Mouse (Mus musculus) left cerebral cortex, adult 8-10 months (tissue): ENCODE measurements around the gene Galnt4. TPM values are rescaled to one million over a fixed set of nuclear protein-coding genes. Genes with fewer than 3 reads are reported as not detected.

Source experiments
- DNase-seq, 2 experiments: peaks; one replicate each; pipeline ENCODE4 v3.0.0; 2022; ENCODE audit warnings: low spot score in 2 of 2
- total RNA-seq, 4 experiments: library from RNA; stranded (reverse); gene quantifications; 2 replicates each; pipeline ENCODE4 v1.2.4; 2022

The Galnt4 gene
- 1 to 10 TPM; 2.7 to 3.3 (median 2.9) TPM for total RNA-seq

DNA sequence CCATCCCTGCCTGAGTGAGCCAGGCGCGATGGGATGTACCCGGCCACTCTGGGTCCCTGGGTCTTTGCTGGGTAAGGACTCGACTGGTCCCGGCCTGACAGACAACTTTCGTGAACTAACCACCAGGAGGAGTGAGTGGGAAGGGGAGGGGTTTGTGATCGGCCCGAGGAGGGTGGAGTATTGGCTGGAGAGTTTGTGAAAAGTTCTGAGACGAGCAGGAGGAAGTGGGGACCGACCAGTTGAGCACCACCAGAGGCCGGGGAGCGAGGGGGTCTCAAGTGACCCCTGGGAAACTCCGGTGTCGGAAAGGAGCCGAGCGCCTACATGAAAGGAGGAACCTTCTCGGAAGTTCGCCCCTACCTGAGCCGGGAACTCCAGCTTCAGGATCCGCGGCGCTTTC, at the start of gene Galnt4:
Galnt4 (plus strand) TSS at position 196 of the 400 bp plus-strand sequence.
- DNase-seq, result peak in 1 of 2 experiments; percentile 38

DNA sequence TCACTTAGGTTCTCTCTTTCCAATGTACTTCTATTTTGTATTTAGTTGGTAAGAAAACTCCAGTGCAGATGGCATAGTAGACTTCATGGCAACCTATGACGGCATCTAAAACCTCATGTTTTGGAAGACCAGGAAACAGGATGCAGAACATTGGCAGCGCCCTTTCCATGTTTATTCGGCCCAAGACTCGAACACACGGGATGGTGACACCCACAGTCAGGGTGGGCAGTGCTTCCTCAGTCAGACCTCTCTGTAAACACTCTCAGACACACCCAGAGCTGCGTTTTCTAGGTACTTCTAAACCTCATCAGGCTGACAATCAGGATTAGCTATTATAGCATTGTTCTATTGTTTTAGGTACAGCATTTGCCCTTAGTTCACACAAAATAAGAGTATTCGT, 47.4 kb upstream of the Galnt4 start:
- no peak for DNase-seq

DNA sequence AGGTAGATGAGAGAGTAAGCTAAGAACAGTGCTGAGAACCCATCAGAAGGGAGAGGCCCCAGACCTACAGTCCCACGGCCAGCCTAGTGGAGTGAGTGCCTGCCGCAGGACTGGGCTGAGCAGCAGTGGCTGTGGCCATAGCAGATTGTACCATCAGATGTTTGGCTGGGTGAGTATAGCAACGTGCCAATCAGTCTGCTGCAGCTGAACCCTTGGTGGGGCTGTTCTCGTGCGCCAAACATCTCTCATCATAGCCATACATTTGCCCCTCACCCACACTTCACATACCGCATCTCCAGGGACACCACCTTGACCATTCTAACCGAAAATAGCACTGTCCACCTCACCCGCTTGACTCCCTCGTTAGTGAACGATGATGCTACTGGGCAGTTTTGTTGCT, 46.5 kb upstream of the Galnt4 start:
- DNase-seq, result no peak

DNA sequence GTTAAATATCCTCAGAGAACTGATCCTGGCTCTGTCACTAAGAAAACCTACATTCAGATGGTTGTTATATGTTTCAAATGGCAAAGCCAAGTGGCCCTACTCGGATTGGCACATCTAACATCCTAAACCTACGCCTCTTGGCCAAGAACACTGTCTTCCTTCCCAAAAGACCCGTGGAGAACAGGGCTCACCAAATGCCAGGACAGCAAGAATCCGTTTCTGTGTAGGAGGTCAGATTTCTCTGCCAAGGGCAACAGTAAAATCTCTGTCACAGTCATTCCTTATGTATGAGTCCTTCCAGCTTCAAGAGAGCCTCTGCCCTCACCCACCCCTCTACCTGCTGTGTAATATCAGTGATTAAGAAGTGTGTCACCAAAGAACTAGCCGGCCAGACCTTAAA, 45.4 kb upstream of the Galnt4 start:
- DNase-seq, result no peak

DNA sequence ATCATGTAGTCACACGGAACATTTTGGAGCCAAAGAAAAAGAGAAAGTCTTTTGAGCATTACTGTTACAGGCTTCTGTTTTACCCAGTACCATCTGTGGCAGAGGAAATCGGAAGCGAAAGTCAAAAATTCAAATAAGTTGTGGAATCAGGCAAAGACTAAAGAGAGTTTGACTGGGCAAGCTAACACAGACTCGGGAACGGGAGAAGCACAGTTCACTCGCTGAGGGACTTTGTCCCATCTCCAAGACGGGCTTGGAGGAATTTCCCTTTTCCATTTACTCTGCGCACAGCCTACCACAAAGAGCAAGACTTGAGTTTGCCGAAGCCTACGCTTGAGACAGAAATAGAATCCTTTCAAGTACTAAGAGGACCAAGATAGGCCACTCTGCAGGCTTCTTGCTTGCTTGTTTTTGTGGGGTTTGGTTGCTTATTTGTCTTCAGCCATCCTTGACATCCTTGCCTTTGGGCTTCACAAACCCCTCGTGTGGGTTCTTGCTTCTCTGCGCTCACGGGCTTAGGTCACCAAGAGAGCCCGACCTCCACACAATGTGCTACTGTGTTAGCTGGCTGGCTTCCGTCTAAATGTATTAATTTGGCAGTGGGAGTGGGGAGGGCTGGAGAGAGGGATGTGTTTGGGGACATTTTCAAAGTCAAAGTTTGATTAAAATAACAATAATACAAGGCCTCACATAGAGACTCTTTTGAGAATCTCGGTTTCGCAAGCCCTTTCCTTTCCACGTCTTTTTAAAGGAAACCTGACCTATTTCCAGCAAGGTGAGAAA, 31.7 kb upstream of the Galnt4 start:
- DNase-seq, result peak in 1 of 2 experiments; percentile 39

DNA sequence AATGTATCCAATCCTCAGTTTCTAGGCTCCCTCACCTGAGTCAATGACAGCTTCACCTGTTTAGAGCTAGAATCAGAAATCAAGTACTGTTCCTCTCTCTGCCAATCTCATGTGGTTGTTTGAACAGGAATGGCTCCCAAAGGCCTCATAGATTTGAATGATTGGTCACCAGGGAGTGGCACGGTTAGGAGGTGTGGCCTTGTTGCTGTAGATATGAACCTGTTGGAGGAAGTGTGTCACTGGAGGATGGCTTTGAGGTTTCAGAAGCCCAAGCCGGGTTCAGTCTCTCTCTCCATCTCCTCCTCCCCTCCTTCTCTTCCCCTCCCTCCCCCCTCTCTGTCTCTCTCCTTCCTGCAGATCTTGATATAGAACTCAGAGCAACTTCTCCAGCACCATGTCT, 29.3 kb upstream of the Galnt4 start:
- DNase-seq, result no peak

DNA sequence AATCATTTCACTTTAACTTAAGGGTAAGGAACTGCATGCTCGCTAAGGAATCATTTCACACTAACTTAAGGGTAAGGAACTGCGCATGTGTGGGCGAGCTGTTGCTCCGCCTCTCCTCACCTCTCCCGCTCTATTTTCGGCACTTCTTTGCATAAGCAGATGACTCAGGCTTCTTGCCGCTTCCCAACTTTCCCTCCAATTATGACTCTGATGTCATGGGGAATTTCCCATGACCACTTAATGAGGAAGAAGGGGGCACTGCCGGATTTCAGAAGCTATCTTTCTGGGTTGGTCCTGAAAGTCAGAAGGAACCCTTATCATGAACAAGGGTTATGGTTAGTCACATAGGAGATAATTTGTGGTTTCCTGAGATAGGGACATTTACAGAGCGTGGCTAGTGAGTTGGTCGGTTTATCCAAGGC, 26.4 kb upstream of the Galnt4 start:
- peak in 1 of 2 experiments; percentile 83 for DNase-seq

DNA sequence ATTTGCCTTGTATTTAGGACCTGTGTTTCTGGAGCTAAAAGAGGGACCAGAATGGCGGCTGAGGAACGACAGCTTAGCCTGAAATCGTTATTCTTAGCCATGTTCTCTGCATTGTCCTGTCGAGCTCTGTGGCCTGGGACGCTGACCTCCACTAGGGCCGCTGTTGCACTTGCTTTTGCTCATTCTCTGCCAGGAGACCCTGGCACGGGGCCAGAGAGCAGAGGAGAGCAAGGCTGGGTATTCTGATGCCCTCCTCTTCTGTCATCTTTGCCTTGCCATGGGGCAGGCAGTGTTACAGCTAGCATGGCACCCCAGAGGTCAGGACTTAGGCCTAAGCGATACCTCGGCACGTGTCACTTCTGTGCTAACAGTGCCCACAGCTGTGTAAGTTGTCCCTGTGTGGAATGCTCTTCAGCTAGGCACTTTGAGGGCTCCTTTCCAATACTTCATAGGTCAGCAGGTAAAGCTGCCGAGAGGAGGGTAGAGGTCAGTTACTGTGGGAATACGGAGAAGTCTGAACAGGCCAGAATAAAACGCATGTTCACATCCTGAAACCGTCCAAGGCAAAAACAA, 24.4 kb upstream of the Galnt4 start:
- no peak for DNase-seq

DNA sequence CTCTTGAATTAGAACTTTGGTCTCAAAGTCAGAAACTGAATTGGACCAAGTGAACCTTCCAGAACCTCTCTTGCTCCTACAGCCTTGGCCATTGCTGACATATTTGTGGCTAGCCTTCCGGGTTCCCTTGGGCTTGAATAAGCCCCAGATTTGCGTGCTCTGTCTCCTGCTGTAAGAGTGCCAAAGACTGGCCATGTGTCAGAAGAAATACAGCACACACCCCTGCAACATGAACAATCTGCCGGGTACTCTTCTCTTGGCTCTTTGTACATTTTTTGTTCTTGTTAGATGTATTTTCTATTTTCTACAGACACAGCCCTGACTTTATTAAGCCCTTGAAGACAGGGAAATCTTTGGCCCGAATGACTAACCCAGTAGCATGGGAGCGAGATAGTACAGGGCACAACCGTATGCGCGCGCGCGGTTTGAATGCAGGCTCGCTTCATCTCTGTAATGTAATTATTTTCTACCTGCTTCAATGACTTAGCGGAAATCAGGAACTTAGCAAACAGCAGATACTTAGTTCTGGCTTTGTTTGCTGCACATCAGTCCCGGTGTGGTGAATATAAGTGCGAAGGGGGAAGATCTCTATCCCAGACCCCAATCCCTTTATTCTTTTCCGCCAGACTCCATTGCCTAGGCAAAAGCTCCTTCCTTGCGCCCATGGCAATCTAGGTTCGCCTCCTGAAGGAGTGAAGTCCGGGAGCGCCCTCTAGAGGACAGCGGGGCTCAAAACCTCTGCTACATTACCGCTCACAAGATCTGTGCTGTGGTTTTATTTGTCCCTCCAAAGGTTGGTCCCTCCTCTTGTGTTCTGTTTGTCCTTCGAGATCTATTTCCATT, 23.3 kb upstream of the Galnt4 start:
- peak; percentile 71 to 72 for DNase-seq

DNA sequence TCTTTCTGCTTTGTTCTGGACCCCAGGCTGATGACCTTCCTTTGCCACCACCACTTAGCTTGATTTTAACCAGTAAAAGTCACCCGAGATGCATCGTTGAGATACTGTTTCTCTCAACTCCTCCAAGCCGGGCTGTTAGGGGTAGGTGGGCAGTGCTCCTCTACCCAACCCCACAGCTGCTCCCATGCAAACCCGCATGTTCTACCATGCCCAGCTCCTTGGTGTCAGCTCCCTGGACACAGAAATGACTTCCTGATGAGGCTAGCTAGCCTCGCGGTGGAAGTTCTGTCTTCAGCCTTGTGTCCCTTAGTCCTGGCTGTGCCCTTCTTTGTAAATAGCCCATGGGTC, 22.7 kb upstream of the Galnt4 start:
- no peak for DNase-seq

DNA sequence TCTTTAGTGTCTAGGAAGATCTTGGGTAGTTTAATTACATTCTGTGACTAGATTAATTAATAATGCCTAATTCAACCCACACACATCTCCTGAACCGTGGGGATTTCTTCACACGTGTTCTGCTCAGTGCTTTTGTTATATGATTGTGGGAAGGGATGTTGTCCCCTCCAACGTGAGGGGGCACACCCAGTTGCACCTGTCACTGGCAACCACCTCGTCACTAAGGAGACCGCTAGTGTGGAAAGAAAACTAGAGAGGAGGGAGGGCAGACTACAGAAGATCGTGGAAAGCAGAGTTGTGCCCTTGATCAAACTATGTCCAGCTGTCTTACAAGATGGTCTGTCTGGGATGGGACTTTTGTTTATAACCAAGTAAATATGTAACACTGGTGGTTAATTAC, 21.9 kb upstream of the Galnt4 start:
- no peak for DNase-seq

DNA sequence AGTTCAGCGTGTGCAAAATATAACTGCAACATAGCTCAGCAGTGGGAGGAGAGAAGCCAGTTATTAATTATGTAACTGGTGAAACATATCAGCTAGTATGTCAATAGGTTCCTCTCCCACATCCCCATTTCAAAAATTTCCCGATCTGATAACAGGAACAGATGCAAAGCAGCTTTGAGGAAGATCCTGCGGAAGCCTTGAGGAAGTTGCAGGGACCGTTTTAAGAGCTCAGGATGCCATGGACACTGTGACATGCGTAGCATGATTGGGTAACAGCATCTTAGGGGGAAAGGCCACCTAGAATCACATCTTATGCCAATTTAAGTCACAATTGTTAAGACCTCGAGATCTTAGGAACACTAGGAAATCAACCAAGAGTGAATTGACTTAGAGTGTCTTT, 18.1 kb upstream of the Galnt4 start:
- DNase-seq, result no peak

DNA sequence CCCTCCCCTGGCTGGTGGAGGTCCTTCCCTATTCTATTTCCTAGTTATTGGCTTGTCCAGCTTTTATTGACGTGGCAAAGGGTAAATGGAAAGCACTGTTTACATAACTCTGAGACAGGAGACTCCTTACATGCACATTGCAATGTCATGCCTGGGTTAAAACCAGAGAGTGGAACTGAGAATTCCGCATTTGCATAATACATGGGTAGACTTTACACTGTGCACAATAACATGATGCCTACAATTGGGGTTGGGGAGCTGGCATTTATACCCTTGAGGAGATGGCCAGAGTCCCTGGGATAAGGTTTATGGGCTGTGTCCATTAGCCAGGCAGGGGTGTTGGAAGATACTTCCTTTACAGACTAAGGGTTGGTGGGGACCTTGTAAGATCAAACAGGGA, 14.6 kb upstream of the Galnt4 start:
- DNase-seq, result no peak

DNA sequence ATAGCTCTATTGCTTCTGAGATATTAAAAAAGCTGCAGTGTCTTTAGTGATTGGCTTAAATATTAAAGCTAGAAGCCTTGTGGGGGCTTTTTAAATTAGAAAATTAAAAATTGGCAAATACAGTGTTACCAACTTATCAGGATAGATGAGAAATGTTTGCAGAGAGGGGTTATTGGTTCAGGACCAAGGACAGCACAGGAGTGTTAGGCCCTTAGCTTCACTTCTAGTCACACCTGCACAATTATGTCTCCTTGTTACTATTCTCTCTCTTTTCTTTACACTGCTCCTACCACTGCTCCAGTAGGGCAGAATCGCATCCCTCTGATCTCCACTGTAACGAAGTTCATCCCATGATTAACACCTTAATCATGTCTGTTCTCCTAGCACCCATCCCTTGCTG, 12.8 kb upstream of the Galnt4 start:
- DNase-seq, result no peak

DNA sequence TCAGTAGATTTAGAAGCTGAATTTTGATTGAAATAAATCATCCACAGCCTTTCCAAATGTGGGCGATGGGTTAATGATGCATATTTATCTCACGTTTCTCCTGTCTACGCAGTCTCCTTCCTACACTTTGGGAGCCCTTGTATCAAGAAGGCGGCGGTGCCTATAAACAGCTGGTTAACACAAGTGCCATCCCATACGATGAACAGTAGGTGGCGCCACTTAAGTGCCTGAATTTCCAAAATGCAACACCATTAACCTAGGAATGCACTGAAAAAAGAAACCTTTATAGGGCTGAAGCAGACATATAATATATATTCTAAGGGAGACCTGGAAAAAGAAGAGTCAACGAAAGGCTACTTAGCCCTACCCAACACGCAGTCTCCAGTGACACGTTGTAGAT, 10.6 kb upstream of the Galnt4 start:
- DNase-seq, result no peak

DNA sequence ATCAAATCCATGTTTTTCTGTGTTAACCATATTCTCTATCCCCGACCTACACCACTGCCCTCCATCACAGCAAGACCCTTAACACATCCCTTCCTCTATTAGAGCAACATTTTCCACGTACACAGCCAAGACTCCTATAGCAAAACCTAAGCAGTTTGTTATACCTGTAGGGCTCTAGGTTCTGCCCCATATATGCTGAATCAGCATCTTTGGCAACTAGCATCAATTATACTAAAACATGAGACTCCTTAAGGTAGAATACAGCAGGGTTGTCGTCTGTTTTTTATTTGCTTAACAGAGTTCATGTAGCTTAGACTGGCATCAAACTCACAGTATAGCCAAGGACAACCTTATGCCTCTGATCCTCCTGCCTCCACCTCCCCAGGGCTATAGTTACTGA, 2.4 kb upstream of the Galnt4 start:
- no peak for DNase-seq

DNA sequence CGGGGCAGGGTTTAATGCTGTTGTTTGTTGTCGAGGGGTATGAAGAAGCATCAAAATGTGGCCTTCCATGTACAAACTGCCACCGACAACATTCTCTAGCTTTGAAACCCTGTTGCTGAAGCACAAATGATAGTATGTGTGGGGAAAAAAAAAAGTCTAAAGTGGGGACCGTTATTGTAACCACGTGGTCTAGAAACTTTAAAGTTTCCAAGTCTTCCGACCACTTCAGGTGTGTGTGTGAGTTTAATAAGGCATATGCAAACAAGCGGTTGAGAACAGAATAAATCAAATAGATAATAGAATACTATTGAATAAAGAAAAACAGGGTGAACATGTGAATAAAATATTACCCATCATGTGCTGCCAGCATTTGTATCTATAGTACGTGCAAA, 1.7 kb upstream of the Galnt4 start:
- DNase-seq, result no peak

DNA sequence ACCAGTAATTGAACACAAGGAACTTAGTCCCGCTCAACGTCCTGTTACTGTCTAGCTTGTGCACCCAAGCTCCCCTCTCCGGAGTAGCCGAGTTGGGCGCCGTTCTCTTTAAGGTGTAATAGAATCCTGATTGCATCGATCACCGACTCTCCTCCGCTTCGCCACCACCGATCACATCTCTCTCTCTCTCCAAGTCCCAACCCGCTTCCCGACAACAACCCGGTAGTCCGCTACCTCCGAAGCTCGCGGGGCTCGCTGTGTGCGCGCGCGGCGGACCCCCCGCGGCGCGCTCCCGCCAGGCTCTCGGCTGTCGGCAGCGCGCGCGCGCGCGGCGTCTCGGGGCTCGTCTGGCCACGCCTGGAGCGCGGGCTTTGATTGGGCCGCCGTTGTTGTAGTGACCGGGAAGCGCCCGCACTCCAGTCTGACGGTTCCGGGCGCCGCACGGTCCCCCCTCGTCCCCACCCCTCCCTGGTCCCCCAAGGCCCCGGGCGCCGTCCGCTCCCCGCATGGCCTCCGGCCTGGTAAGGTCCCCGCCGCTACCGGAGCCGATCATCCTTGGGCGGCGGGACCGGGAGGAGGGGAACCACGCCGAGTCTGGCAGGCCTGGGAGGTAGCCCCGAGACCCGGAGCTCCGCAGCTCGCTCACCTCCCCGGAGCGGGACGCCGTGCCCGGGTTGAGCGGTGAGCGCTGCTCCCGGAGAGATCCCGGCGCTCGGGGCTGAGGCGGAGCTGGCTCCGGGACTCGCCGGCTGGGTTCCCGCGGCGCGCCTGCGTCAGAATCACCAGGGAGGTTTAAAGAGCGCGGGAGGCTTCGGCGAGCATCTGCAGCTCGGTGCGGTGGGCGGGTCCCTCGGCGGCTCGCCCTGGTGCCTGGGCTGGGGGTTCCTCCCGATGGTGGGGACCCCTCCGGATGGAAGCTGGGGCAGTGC, 992 bp upstream of the Galnt4 start, which contains the start of gene Poc1b:
Poc1b (plus strand) TSS at position 334 of the 929 bp plus-strand sequence.
- DNase-seq, result peak; percentile 53 to 69

DNA sequence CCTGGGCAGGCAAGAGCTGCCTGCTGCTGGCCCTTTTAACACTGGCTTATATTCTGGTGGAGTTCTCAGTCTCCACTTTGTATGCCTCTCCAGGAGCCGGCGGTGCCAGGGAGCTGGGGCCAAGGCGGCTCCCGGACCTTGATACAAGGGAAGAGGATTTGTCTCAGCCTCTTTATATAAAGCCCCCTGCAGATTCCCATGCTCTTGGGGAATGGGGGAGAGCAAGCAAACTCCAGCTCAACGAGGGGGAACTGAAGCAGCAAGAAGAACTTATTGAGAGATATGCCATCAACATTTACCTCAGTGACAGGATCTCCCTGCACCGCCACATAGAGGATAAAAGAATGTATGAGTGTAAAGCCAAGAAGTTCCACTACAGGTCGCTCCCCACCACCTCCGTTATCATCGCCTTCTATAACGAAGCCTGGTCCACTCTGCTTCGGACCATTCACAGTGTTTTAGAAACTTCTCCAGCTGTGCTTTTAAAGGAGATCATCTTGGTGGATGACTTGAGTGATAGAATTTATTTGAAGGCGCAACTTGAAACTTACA, 548 bp downstream of the Galnt4 start:
- DNase-seq, result no peak

DNA sequence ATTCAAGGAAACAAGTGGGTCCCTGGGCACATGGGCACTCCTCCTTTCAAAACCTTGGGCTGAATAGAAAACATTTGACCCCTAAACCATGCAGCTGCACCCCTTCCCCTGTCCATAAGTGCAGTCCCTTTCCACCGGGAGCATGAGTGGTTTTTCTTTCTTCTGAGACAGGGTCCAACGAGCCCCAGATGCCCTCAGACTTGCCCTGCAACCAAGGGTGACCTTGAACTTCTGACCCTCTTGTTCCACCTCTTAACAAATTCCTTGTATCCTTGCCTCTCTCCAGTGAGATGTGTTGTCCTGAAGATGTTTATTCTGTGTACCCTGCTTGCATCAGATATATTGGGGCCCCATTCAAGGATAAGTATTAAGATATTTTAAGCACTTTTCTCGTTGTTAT, 5.6 kb downstream of the Galnt4 start:
- no peak for DNase-seq

DNA sequence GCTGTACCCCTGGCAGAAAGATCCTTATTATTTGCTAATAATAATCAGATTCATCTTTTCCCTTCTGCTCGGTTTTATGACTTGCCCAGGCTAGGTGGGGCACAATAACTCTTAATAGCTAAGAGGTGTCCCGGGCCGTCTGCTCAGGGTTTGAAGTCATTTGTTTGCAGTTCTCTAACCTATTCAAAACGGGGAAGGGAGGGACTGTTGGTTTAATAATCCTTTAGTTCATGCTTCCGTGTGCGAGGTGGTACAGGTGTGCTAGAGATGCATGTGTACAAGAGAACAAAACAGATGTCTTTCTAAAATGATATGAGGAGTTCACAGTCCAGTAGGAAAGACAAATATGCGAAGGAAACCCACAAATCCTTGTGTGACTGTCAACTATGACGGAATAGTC, 6.3 kb downstream of the Galnt4 start:
- no peak for DNase-seq
